Mouse (Mus musculus): ENCODE measurements around the gene Prdm16.

Prdm16 gene

DNA sequence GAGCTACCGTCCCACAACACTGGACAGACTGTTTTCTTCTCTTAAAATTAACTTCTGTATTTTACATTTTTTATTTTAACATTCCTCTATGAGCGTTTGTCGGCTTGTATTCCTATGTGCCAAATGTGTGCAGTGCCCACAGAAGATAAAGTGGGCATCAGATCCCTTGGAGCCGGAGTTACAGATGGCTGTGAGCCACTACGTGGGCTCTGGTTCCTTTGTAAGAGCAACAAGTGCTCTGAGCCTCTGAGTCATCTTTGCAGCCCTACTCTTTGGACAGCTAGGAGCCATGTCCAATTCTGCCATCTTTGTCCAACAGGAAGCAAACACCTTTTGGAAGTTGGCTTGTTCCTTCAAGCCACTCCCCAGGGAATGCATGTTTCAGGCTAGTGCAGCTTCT lies 78.6 kb downstream of the Prdm16 start:
- DNase-seq (ENCODE audit: low read depth, low spot score) = no peak

DNA sequence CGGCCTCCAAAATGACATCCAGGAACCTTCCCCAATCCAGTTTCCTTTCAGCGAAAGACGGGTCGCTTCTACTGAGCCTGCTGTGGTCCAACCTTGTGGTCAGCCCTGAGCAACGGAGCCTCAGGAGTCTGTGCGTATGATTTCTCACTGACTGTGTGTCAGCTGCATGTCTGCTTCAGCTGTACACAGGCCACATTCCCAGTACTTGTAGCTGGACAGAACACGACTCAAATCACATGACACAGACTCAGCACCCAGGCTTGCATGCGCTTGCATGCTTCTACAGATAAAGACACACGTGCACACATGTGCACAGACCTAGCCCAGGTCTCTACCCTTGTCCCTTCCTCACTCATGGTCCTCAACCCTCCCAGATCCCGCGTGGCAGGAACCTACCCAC lies 79.5 kb downstream of the Prdm16 start:
- no peak for DNase-seq (ENCODE audit: low read depth, low spot score)

DNA sequence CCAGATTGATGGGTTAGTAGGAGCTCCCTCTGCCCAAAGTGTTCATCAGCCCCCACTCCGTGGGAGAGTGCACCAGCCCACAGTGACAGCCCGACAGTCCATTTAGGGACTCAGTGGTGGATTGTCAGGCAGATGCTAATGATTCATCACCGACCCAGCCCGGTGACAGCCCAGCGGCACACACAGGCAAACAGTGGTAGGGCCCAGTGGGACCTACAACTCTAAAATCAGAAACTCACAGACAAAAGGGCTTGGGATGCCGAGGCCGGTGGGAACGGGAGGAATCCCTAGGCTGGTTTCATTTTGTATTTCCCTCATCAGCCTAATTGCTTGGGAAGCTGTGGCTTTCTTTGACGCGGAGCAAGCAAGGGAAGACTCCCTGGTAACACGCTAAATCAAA lies 80.3 kb downstream of the Prdm16 start:
- no peak for DNase-seq (ENCODE audit: low read depth, low spot score)

DNA sequence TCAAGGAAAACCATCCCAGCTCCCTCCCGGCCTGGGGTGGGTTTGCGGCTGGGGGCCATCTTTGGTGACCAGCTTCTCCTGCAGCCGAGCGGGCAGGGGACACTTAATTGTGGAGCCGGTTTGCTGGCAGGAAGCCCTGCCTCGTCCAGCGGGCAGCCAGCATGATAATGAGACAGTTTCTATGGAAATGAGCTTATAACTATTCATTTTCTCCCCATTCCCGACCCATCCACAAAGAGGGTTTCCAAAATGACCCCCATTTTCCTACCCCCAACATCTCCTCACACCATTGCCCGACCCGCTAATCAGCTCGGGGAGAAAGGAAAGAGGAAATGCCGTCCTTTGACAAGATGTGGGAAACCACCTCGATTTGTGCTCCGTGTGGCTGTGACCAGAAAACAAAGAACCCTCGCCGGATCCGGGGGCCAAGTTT lies 86.7 kb downstream of the Prdm16 start:
- no peak for DNase-seq (ENCODE audit: low read depth, low spot score)

DNA sequence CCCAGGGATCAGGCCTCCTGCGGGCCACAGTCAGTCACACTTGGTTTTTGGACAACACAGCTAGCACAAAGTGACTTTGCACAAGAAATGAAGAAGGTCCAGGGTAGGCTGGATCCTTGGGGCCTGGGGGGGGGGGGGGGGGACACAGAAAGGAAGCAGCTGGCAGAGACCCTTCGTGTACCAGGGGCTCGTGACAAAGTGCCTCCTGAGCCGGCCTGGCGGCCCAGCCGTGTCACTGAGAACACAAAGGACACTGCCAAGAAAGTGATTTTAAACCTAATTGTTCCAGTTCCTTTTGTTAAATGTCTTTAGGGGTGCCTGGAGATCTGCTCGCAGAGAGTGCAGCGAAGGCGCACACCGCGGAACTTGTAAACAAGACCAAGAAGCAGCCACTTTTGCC lies 87.2 kb downstream of the Prdm16 start:
- no peak for DNase-seq (ENCODE audit: low read depth, low spot score)

DNA sequence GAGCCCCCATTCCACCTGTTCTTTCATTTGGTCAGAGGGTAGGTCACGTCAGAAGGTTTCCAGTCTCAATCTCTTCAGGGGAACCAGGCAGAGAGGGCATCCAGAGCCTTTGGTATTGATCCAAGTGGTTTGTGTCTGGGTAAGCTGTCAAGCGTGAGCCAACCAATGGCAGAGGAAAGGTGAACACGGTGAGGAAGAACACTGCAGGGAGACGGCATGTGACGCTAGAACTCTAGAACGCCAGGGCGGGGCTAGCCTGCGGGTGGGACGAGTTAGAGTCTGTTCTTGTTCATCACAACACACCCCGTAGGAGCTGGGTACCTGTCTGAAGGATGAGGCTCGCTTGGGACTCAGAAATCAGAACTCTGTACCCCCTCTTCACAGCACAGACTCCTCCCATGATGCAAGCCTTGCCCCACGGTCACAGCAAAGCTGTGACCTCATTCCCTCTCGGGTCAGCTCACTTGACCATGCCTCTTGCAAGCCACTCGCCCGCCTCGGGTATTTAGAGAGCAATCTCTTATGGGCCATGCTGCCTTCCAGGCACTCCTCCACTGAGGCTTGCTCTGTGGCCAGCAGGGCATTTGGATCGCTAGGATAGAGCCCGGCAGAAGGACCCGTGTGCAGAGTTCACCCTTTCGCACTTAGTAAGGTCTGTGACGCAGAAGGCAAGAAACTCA lies 89.4 kb downstream of the Prdm16 start:
- no peak for DNase-seq (ENCODE audit: low read depth, low spot score)

DNA sequence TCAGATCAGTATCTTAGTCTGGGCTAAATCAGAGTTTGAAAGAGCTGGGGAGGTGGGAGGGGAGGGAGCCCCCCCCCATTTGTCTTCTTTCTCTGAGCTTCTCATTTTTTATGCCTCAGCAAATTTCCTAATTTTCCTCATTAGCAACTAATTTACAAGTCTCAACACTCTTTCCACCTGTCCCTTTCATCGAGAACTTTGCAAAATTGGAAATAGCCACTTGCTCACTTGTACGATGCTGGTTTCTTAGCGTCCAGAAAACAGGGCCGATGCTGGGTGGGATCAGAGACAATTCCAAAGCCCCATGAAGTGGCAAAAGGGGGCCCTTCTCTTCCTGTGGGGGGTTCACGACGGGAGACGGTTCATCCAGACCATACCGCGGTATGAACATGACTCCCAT lies 91.4 kb downstream of the Prdm16 start:
- no peak for DNase-seq (ENCODE audit: low read depth, low spot score)

DNA sequence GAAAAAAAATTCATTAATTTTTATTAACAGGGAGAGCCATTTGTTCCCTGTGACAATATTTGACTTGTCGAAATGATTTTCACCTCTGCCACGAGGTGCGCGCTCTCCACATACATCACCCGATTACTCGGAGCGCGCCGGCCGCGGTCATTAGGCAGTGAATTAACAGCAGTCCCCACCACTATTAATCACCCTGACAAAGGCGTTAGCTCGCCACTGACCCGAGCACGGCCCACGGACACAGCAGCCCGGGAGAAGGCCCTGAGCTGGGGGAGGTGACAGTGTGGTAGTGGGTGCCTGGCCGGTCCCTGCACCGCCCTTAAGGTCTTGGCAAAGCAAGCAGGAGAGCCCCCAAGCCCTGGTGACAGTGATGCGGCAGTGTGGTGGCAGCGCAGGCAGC lies 92.8 kb downstream of the Prdm16 start:
- DNase-seq (ENCODE audit: low read depth, low spot score) = no peak

DNA sequence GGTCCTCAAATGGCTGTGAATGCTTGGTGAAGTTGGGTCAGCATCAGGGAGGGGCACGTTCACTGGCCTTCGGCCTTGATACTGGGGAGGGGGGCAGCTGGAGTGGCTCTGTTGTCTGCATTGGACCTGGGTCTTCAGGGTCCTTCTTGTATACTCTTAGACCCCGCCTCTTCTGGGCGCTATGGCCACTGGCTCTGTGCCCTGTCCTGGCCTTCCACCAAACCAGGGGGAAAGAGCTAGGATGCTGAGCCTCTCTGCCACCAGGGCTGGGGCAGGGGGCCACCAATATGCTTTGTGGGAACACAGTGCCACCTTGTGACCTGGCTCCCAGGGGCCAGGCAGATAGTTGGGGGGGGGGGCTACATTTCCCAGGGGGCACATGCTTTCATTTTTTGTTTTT lies 93.5 kb downstream of the Prdm16 start:
- DNase-seq (ENCODE audit: low read depth, low spot score) = no peak

DNA sequence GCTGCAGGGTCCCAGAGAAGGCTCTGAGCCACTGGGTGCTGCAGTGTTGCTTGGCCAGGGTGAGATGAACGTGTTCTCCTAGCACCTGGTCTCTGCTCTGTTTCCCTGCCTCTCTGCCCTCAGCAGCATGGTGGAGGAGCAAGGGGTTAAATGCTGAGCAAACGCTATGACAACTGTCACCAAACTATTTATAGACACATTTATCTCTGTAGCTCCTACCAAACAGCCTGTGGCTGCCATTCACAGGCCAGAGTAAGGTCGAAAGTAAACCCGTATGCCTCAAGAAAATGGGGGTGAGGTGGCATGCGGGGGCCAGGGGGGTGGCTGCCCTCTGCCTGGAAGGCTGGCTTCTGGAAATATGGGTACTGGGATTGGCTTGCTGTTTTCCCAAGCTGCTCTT lies 94.1 kb downstream of the Prdm16 start:
- no peak for DNase-seq (ENCODE audit: low read depth, low spot score)

DNA sequence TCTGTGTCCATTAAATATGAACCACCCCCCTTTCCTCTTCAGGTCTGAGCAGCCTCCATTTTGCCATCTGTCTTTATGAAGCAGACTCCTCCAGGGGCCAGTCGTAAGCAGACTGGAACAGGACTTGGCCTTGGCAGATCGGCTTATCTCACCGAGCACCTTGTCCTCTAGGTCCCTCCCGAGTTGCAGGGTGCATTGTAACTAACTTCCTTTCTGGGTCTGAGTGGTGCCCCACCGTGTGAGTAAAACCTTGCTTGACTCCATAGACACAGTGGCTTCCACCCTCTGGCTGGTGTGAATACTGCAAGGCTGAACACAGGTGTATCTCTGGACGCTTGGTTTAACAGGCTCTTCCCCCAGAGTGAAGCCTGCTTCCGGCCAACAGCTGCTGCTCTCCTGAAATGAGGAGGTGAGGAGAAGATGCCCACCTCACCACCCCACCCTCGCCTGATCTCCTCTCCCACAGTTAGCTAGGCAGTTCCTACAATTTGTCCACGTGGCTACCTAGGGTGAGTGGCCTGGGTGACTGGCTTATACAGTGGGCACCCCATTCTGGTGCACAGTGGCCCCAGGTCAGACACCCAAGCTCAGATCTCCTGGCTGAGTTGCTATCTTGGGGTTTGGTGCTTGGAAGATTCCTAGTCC lies 94.9 kb downstream of the Prdm16 start:
- DNase-seq (ENCODE audit: low read depth, low spot score) = peak; percentile 14

DNA sequence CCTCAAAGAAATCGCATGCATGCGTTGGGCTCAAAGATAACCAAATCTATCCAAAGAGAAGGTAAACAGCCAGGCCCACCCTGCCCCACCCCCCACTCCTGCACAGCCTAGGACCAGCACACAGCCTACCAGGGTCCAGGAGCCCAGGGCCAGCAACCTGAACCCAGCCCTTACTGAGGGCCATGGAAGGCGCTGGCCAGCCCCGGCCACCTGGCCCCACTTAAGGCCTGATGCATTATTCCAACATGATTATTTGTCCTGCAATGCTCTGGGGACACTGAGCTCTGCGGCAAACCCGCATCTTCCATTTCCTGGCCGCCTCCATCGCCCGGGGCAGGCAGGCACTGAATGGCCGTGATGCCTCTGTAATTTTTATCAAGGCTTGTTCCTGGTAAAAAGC lies 96.0 kb downstream of the Prdm16 start:
- no peak for DNase-seq (ENCODE audit: low read depth, low spot score)

DNA sequence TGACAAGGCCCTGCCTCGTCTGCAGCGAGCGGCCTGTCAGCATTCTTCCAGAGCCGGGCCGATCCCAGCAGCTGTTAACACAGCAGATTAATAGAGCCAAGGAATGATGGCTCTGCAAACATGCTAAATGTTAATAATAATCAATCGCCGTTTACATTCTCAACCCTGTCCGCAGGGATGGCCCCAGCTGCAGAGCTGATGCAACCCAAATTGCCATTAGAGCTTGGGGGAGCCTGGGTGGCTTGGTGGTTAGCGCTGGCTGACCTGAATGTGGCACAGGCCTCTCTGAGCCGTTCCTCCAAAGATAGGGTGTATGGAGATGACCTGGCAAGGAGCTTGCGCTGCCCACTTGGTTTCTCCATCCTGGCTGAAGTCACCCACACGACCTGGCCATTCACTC lies 97.0 kb downstream of the Prdm16 start:
- DNase-seq (ENCODE audit: low read depth, low spot score) = no peak

DNA sequence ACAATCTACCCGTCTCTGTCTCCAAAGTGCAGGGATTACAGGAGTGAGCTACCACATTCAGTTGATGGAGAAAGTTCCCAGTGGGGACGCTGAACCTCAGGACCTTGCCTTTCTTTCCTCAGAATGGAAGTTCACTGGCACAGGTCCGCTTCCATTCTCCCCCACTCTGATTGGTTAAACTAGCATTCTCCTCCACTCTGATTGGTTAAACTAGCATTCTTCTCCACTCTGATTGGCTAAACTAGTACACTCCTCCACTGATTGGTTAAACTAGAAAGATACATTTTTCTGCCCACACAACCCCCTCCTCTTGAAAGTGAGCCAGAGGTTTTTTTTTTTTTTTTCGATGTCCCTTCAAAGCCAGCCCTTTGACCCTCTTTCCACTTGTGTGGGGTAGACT lies 97.9 kb downstream of the Prdm16 start:
- no peak for DNase-seq (ENCODE audit: low read depth, low spot score)

DNA sequence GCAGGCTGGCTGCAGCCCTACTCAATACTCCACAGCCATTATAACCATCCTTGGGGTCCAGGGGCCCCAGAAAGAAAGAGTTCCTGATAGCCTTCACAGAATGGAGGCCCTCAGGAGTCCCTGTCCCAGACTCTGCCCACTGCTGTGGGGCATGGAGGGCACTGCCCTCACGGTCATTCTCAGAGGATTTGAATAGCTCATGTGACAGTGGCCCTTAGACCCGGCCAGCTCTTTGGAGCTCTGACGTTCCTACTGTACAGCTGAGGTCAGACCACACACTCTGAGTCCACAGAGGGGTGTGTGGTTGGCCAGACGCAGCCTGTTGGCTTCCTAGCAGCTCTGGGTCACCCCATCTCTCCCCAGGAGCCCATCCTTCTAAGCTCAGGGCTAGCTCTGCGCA lies 100.6 kb downstream of the Prdm16 start:
- DNase-seq (ENCODE audit: low read depth, low spot score) = no peak

DNA sequence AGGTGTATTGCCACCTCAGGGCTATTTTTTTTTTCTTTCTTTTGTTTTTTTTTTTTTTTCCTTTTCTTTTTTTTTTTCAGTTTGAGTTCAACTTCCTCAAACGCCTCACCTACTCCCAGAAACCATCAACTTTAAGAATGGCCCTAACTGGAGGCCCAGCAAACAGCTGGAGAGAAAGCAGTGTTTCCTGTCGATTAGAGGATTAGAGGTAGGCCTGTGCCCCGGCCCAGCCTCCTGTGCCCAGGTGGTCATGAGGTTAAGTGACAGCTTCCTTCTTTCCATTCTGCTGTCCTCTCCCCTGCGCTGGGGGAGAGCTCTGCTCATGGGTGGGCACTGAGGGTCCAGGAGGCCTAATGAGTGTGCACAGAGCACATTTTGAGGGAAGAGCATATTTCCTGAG lies 105.3 kb downstream of the Prdm16 start:
- no peak for DNase-seq (ENCODE audit: low read depth, low spot score)

DNA sequence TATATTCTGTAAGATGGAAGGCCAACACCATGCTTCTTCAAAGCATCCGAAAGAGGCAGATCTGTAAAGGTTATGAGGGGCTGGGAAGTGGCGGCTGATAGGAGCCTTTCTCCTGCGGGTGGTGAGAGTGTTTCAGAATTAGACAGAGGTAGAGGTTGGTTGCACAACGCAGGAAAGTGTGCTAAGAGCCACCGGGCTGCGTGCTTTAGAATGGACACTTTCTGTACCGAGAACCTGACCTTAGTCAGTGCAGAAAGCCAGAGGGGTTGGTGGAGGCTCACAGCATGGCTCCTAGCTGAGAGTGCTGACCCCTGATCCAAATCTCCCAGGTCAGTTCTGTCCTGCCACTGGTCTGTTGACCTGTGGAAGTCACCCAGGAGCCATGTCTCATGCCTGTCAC lies 106.3 kb downstream of the Prdm16 start:
- DNase-seq (ENCODE audit: low read depth, low spot score) = no peak

DNA sequence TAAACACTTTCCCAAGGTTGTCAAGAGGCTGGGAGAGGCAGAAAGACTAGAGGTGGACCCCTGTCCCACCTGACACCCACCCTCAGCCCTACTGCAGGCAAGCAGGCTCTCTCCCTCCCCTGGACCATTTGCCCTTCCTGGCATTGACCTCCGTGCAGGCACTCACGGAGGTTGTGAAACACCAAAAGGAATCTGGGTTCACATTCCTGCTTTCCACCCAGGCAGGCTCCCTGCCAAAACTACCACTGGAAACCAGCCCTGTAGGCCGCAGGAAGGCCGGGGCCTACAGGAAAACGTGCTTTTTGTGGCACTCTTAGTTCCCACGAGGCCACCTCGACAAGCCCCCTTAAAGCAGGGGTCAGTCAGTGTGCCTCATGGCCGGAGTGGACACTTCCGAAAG lies 109.2 kb downstream of the Prdm16 start:
- DNase-seq (ENCODE audit: low read depth, low spot score) = peak; percentile 16

DNA sequence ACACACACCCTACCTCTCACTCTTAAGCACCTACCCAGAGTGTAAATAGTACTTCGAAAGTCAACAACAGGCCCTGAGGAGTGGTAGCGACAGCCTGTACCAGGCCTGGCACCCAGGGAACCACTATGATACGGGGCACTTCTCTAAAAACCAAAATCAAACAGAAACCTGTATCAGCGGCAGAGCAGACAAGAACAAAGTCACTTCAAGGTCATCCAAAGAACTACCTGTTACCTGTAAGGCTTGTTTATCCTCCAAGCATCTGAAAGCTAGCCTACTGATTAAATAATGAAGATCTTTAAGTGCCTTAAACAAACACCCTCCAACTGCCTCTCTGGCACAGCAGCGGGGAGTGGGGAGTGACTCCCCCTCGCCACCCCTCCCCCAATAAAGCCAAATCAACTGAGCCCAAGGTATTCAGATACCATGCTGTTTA lies 110.3 kb downstream of the Prdm16 start:
- no peak for DNase-seq (ENCODE audit: low read depth, low spot score)

DNA sequence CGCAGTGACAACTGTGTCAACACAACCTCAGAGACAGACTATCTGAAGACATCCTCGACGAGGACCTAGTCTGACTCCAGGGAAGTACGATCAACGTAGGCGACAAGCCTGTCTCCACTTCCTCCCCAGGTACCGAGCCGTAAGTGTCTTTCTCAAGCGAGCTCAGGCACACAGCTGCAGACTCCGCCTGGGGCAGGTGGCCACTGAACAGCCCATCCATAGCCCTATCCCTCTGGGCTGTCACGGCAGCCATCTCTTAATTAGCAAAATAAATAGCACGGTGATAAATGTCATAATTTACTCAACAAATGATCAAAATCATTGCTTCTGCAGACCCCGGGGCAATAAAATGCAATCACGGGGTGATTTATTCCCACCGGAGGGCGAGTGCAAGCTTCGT lies 112.8 kb downstream of the Prdm16 start:
- DNase-seq (ENCODE audit: low read depth, low spot score) = no peak

DNA sequence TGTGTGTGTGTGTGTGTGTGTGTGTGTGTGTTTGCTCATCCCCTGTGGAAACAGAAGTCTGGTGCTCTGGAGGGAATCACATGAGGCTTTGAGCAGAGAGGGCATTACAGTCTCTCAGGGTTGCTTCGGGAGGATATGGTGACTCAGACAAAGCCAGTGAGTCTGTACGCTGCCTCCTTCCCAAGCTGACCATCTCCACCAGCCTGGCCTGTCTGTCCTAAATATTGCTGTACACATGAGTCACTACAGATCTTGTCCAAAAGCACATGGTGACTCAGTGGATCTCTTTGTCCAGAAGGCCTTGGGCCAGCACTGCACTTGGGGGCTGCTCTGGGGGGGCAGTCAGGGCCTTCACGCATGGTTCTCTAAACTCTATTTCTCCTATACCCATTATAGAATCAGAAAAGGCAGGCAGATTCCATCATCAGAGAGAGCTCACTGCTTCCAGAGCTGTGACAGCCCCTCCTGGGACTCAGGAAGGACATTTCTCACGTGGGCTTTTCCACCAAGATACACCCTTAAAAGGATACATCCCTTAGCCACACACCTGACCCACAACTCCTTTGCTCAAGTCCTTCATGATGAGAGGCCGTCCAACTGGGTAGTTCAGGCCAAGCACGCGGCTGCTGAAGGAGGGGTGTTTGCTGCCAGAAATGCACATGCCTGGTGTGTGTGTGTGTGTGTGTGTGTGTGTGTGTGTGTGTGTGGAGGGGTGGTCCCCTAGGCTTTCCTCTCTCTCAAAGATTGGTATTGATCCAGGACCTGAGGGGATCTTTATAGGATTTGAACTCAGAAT lies 114.6 kb downstream of the Prdm16 start:
- no peak for DNase-seq (ENCODE audit: low read depth, low spot score)

DNA sequence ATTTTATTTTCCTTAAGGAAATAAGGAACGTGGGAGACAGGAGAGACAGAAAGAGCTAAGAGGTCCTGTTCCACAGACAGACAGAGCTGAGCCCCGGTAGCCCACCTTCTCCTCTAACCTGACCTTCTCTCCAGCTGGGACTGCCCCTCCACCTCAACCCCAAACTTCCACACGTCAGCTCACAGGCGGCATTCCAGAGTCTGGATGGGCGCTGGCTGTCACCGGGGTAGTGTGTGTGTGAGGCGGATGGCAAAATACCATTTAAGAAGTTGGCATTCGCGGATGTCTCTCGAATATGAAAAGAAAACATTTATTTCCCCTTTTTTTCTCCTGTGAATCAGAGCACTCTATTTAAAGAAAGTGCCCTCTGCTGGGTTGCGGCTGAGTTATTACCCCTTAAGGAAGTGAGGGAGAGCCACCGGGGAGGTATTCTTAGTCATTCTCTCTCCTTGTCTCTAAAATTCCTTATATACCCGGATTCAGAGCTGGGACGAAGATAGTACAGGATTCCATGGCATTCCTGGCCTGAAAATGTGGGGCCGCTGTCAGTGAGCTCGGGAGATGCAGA lies 117.1 kb downstream of the Prdm16 start:
- no peak for DNase-seq (ENCODE audit: low read depth, low spot score)

DNA sequence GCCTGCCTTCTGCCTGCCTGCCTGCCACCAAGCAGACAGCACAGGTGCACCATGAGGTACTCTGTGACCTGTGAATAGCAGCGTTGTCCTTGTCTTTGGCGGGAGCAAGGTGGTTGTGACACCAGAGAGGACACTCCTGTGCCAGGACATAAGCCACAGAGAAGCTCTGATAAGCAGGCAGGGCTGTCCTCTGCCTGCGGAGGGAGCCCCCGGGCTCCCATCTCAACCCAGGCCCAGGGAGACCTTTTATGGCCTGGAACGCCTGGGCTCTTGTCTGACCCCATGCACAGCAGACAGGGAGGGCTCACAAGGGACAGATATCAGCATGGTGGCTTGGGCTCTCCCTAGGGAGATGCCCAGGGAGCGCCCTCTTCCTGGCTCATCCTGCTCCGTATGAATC lies 118.7 kb downstream of the Prdm16 start:
- no peak for DNase-seq (ENCODE audit: low read depth, low spot score)

Measured in skeletal muscle tissue, adult 2 months (tissue).